Mouse (Mus musculus) olfactory bulb, adult 2 months (tissue): Measurements from ENCODE around the gene Sft2d2.

Experiments
- CTCF ChIP-seq: fragments of 200-500 bp; IDR thresholded peaks from 2 replicates; pipeline ENCODE4 v1.5.1; 2012; ENCODE audit warnings: low read depth, mild to moderate bottlenecking, low read length, moderate library complexity; ENCODE audit not compliant: insufficient read depth
- POLR2A ChIP-seq: fragments of 200-500 bp; IDR thresholded peaks from 2 replicates; pipeline ENCODE4 v1.6.1; 2012; ENCODE audit warnings: mild to moderate bottlenecking, low read depth, low read length, moderate library complexity; ENCODE audit not compliant: insufficient read depth

GRCm38 (mm10) chr1:165171277-165171676 lies 23.0 kb downstream of the Sft2d2 start:
- TF ChIP-seq CTCF (no peak), POLR2A (no peak)
